Mouse (Mus musculus) olfactory bulb, adult 2 months (tissue): ENCODE measurements at regions not wholly inside any gene's neighbourhood (a gene's known extent, or its start where the extent isn't known, plus 50 kb on each side); places are given as distances from the start of the nearest gene placed in this dataset.

Experiments used
- H3K27ac ChIP-seq: fragments of 200-500 bp; 2 replicates; pipeline ENCODE4 v1.5.1; 2012; ENCODE audit warnings: low read depth, low read length; ENCODE audit not compliant: insufficient read depth
- H3K4me1 ChIP-seq: fragments of 200-500 bp; 2 replicates; pipeline ENCODE4 v1.6.1; 2012; ENCODE audit warnings: low read length; ENCODE audit not compliant: control insufficient read depth, insufficient read depth
- H3K4me3 ChIP-seq: fragments of 200-500 bp; 2 replicates; pipeline ENCODE4 v1.5.1; 2012; ENCODE audit warnings: mild to moderate bottlenecking, low read depth, low read length, moderate library complexity; ENCODE audit not compliant: insufficient read depth
- CTCF ChIP-seq: fragments of 200-500 bp; IDR thresholded peaks from 2 replicates; pipeline ENCODE4 v1.5.1; 2012; ENCODE audit warnings: low read depth, mild to moderate bottlenecking, low read length, moderate library complexity; ENCODE audit not compliant: insufficient read depth
- POLR2A ChIP-seq: fragments of 200-500 bp; IDR thresholded peaks from 2 replicates; pipeline ENCODE4 v1.6.1; 2012; ENCODE audit warnings: mild to moderate bottlenecking, low read depth, low read length, moderate library complexity; ENCODE audit not compliant: insufficient read depth
- WGBS: fragments of 180-500 bp; shearing (Covaris S2); methylation state at CpG from one replicate; pipeline ENCODE4 v1.1.7; 2018; 5-methylcytosine and 5-hydroxymethylcytosine counted together

DNA sequence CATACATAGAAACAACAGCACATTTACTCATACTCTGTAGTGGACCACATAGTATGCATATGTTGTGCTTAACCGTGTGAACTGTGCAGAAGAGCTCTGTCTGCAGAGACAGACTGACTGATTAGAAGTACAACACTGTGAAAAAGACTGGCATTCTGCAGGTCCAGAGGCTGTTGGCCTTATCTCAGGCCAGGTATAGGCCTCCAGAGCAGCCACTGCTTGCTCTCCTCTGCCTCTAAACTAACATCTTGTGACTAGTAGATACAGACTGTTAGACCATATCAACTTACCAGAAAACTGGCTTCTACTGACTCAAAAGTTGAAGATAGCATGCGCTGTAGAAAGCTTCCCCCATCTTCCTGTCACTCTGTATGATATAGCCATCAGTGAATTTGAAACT, 73.5 kb upstream of the Pde7b start:
- no peak overlapping the region for H3K4me3 ChIP-seq
- TF ChIP-seq CTCF = no peak
- no peak overlapping the region for H3K27ac ChIP-seq
- H3K4me1 ChIP-seq = no peaks in the 10 kb centered on the region
- 97% methylated on average over 2 of the region's 2 CpGs for WGBS

DNA sequence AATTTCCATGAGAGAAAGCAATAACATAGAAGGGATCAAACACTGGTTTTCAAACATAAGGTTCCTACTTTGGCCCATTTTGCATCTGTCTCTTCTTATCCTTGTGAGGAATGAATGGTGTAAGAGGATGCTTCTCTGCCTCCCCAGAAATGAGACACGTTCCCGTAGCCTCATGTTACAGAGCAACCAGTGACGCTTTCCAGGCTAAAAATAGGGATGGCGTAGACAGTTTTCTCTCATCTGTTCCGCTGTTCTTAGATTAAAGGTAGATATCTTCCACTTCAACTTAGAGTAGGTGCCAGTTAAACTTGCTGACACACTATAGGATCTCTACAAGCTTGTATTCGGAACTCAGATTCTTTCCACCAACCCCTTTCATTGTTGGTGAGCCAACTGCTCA, 69.1 kb upstream of the Pde7b start:
- Histone ChIP-seq H3K4me1 (no peaks in the 10 kb centered on the region), H3K4me3 (no peak overlapping the region), H3K27ac (no peak overlapping the region)
- WGBS = 91% methylated on average over 6 of the region's 6 CpGs
- no peak for TF ChIP-seq CTCF
- no peak for TF ChIP-seq POLR2A

DNA sequence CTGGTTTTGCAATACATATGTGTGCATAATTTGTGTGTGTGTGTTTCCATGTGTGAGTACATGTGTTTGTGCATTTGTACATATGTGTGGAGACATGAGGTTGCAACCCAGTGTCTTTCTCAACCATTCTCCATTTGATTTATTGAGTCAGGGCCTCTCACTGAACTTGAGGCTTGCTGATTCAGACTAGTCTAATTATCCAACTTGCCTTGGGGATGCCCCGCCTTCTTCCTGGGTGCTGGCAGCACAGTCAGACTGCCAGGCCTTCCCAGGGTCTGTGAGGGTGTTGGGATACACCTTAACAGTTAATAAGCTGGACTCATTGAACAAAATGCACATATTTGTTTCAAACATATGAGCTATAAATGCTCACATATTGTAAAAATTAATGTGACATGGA, 56.1 kb upstream of the Pde7b start:
- Histone ChIP-seq H3K4me1 (no peaks in the 10 kb centered on the region), H3K4me3 (no peak overlapping the region), H3K27ac (no peak overlapping the region)
- TF ChIP-seq POLR2A (no peak), CTCF (no peak)
- 93% methylated on average over 1 of the region's 1 CpGs for WGBS

DNA sequence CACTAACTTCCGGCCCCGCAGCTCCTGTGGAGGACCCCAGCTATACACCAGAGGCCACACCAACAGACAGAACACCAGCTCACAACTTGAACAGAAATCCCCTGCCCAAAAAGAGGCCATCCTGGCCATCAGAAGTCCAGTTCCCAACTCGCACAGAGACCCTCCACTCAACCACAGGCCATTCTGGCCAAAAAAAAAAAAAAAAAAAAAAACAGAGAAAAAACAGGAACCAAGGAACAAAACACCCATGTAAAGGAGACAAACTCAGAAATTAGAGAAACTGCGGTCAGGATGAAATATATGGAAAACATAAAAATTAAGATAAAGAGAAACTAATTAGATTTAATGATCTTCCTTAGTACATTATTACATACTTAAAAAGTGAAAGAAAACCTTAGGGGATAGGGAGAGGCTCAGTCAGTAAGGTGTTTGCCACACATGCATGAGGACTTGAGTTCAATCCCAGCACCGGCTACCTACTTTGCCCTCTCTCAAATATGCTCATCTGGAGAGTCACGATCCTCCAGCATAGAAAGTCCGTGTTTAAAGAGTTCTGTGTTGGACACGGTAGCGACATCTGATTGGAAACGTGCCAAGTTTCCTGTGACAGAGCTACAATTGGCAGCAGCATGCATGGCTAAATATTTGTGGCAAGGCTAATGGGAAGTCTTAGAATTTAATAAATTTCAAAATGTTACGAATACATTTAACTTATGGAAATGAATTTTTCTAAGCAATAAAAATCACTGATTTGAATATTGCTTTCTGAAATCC, 51.9 kb upstream of the Pde7b start:
- H3K4me1 ChIP-seq = no peaks in the 10 kb centered on the region
- no peak overlapping the region for H3K27ac ChIP-seq
- TF ChIP-seq POLR2A = no peak
- no peak for TF ChIP-seq CTCF
- 57% methylated on average over 11 of the region's 11 CpGs for WGBS
- H3K4me3 ChIP-seq = no peak overlapping the region

DNA sequence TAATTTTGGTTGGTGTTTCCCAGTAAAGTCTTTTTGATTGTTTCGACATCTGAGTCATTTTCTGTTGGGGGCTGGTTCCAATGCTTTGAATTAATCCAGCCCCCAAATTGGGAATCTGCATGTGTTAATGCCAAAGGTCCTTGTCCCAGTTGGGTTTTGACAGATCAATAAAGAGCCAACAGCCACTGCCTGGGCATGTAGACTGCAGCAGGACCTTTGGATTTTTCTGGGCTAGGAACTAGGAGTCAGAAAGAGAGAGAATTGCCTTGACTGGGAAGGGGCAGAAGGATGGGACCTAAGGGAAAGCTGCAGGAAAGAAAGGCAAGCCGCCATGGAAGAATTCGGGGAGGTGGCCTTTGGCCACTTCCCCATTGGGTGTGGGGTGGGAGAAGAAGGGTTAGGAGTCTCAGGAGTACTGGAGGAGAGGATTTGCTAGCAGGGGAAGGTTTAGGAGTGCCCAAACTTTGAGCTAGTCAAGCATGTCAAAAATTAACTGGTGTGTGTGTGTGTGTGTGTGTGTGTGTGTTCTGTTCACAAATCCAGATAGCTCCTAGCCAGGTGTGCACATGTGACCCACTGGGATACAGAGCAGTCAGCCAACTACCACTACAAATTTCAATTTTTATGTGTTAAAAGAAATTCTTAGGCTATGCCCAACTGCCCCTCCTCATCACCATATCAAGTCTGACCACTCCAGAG, 51.0 kb upstream of the Pde7b start:
- Histone ChIP-seq H3K27ac (no peak overlapping the region), H3K4me1 (no peaks in the 10 kb centered on the region), H3K4me3 (no peak overlapping the region)
- WGBS = 99% methylated on average over 3 of the region's 3 CpGs
- TF ChIP-seq CTCF = no peak
- no peak for TF ChIP-seq POLR2A
